Mouse (Mus musculus): Measurements from ENCODE around the gene Samm50.

GRCm38 (mm10) chr15:84191724-84192057, 350 bp upstream of the Samm50 start:
- no peak for TF ChIP-seq POLR2A (IDR thresholded peaks at IDR 0.05; ENCODE audit: extremely low read depth, insufficient read depth, low read length)
- TF ChIP-seq CTCF (IDR thresholded peaks at IDR 0.05; ENCODE audit: low read depth, low read length): no peak
